Mouse (Mus musculus): ENCODE data around the gene Spata6.

The Spata6 gene

DNA sequence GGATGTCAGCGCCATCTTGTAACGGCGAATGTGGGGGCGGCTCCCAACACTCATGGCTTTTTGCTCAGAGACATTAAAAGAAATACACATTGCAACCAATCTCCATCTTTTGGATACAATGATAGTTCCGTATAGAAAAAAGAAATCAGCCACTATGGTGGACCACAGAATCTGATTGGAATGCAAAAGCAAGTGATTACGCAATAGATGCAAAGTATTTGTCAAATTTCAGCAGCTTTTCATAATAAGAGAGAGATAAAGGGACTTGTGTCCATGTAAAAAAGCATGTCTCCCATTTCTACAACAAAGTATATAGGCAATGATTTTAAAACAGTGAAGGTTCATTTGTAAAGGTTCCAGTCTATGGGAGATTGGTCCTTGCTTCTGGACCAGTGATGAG, 119.1 kb downstream of the Spata6 start:
- no peak for DNase-seq (ENCODE audit: low read depth, low spot score)

DNA sequence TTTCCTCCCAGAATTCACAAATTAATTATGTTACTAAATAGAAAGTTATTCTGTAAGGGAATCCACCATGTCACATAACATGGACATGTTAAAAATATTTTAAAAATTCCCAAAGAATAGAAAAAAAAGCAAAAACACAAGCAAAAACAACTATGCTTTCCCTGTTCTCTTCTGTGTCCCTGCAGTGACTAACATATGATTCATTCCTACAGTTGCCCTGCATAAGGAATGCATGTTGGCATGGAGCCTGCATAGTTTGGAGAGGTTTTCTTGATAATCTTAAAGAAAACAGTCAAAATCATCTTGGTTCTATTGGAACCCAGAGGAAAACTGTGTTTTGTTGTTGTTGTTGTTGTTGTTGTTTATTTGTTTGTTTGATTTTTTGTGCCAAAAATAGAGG, 132.8 kb downstream of the Spata6 start:
- no peak for DNase-seq (ENCODE audit: low read depth, low spot score)

DNA sequence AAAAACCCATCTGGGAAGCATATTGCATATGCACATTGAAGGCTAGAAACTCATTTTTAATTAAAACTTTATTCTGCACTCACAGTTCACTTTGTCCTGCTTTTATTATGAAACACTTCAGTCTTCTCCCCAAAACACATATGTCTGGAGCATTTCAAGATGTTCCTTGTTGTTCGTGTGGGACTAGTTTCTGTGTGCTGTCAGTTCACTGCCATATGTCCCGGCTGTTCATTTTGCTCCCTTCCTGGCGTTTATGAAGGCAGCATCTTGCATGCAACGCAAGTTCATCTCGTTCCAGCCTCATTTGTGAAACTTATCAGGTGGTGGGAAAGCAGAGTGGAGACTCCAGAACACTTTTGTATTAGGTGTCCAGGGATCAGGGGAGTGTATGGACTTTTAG, 146.9 kb downstream of the Spata6 start:
- peak; percentile 61 for DNase-seq (ENCODE audit: low read depth, low spot score)

DNA sequence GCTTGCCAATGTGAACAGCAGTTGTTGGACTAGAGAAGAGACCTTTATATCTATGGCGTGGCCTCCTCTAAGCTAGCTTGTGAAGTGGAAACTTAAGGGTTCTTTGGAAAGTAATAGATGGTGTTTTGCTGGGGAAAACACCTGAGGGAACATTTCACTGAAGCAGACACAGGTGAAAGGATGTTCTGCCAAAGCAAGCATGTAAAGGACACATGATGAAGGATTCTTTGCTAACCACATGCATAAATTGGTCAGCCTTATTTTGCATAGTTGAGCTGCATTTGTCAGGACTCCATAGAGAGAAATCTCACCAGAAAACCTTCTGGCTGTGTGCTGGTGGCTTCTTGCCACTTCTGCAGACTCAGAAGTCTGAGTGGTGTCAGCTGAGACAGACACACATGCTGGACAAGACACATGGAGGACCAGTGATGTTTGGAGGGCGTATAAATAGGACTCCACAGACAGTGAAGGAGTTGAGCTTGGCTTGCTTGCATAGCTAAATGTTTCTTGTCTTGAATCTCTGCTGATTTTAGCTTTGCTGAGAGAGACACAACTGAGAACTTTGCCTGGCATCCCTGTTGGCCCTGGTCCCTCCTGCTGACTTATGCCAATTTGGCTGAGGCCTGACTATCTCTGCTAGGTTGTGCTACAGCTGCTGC, 148.1 kb downstream of the Spata6 start:
- DNase-seq (ENCODE audit: low read depth, low spot score): no peak

Measured in telencephalon, adult 2 months (tissue).